Mouse (Mus musculus): ENCODE measurements at regions not wholly inside any gene's neighbourhood (a gene's known extent, or its start where the extent isn't known, plus 50 kb on each side); places are given as distances from the start of the nearest gene placed in this dataset.

- Histone ChIP-seq H3K36me3 (ENCODE audit: control insufficient read depth, insufficient read depth, low read length) (no peaks in the 10 kb centered on the region), H3K4me3 (ENCODE audit: low read depth, low read length) (peak overlapping the region; percentile 50; the same call in 1 of the 2 replicates), H3K4me1 (ENCODE audit: control insufficient read depth, insufficient read depth, low read length) (peaks cover 34% of the 10 kb centered on the region), H3K27me3 (ENCODE audit: control insufficient read depth, insufficient read depth, low read length) (no peaks in the 10 kb centered on the region), H3K4me2 (replicated peaks; ENCODE audit: low read depth, low read length) (peak overlapping the region; percentile 64), H3K9me3 (ENCODE audit: control insufficient read depth, low read depth, low read length) (no peaks in the 10 kb centered on the region), H3K27ac (ENCODE audit: low read length) (peak overlapping the region; percentile 98), H3K9ac (replicated peaks; ENCODE audit: low read depth, low read length) (0 out of 2 replicates have a peak overlapping the region, but pooled peaks have one; percentile 52)
- WGBS = 10% methylated on average over 8 of the region's 8 CpGs
- ATAC-seq (ENCODE audit: insufficient number of reproducible peaks, insufficient read depth, low FRiP score, low read depth) = no peak
Measured at GRCm38 (mm10) chr2:144164102-144164501, 106.4 kb upstream of the Mgme1 start.

GRCm38 (mm10) chr2:144164986-144165821, 105.3 kb upstream of the Mgme1 start:
- WGBS = under 1% methylated on average over 37 of the region's 37 CpGs
- H3K9ac ChIP-seq (replicated peaks; ENCODE audit: low read depth, low read length) = peak overlapping the region; percentile 52
- H3K4me2 ChIP-seq (replicated peaks; ENCODE audit: low read depth, low read length) = peak overlapping the region; percentile 64
- peak overlapping the region; percentile 98 for H3K27ac ChIP-seq (ENCODE audit: low read length)
- peaks cover 27% of the 10 kb centered on the region for H3K4me1 ChIP-seq (ENCODE audit: control insufficient read depth, insufficient read depth, low read length)
- no peaks in the 10 kb centered on the region for H3K36me3 ChIP-seq (ENCODE audit: control insufficient read depth, insufficient read depth, low read length)
- no peaks in the 10 kb centered on the region for H3K9me3 ChIP-seq (ENCODE audit: control insufficient read depth, low read depth, low read length)
- H3K27me3 ChIP-seq (ENCODE audit: control insufficient read depth, insufficient read depth, low read length) = no peaks in the 10 kb centered on the region
- ATAC-seq (ENCODE audit: insufficient number of reproducible peaks, insufficient read depth, low FRiP score, low read depth) = peak; percentile 65; the same call in 1 of the 2 replicates
- peak overlapping the region; percentile 50 for H3K4me3 ChIP-seq (ENCODE audit: low read depth, low read length)

GRCm38 (mm10) chr2:144166102-144166750, 104.2 kb upstream of the Mgme1 start:
- Histone ChIP-seq H3K4me3 (ENCODE audit: low read depth, low read length) (peak overlapping the region; percentile 50), H3K9me3 (ENCODE audit: control insufficient read depth, low read depth, low read length) (no peaks in the 10 kb centered on the region), H3K27ac (ENCODE audit: low read length) (peak overlapping the region; percentile 98), H3K4me2 (replicated peaks; ENCODE audit: low read depth, low read length) (peak overlapping the region; percentile 64), H3K27me3 (ENCODE audit: control insufficient read depth, insufficient read depth, low read length) (no peaks in the 10 kb centered on the region), H3K9ac (replicated peaks; ENCODE audit: low read depth, low read length) (peak overlapping the region; percentile 52), H3K36me3 (ENCODE audit: control insufficient read depth, insufficient read depth, low read length) (no peaks in the 10 kb centered on the region), H3K4me1 (ENCODE audit: control insufficient read depth, insufficient read depth, low read length) (peaks cover 16% of the 10 kb centered on the region)
- 27% methylated on average over 12 of the region's 12 CpGs for WGBS
- ATAC-seq (ENCODE audit: insufficient number of reproducible peaks, insufficient read depth, low FRiP score, low read depth) = no peak

DNA sequence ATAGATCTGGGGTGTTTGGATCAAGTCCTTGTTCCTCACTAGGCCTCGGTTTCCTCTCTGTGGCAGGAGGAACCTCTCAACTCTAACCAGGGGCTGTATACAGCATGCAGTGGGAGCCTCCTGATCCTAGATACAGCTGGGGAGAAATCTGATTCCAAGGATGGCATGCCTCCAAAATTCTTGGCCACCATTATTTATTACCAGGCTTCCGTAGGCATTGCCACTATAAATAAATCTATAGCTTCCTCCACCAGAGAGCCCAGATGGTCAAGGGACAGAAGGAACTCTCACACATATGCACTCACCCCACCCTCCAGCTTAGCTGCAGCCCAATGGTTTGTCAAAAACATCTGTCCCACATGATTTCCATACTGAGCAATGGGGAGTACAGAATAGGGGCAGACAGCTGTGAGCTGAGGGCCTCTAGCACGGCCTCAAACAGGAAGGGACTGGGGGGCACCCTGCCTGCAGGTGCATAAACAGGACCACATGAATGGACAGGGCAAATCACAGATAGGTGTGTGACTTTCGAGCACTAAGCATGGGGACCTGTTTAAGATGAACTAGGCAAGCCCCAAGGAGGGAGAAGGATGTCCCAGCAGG, 100.8 kb upstream of the Mgme1 start:
- H3K27me3 ChIP-seq (ENCODE audit: control insufficient read depth, insufficient read depth, low read length) = no peaks in the 10 kb centered on the region
- no peaks in the 10 kb centered on the region for H3K36me3 ChIP-seq (ENCODE audit: control insufficient read depth, insufficient read depth, low read length)
- H3K9ac ChIP-seq (replicated peaks; ENCODE audit: low read depth, low read length) = no peak overlapping the region
- H3K9me3 ChIP-seq (ENCODE audit: control insufficient read depth, low read depth, low read length) = no peaks in the 10 kb centered on the region
- H3K27ac ChIP-seq (ENCODE audit: low read length) = no peak overlapping the region
- H3K4me2 ChIP-seq (replicated peaks; ENCODE audit: low read depth, low read length) = no peak overlapping the region
- no peak overlapping the region for H3K4me3 ChIP-seq (ENCODE audit: low read depth, low read length)
- peaks cover 9% of the 10 kb centered on the region for H3K4me1 ChIP-seq (ENCODE audit: control insufficient read depth, insufficient read depth, low read length)
- no peak for ATAC-seq (ENCODE audit: insufficient number of reproducible peaks, insufficient read depth, low FRiP score, low read depth)
- 43% methylated on average over 4 of the region's 4 CpGs for WGBS

GRCm38 (mm10) chr2:144172100-144172770, 98.2 kb upstream of the Mgme1 start:
- H3K4me2 ChIP-seq (replicated peaks; ENCODE audit: low read depth, low read length) = peak overlapping the region; percentile 48
- H3K36me3 ChIP-seq (ENCODE audit: control insufficient read depth, insufficient read depth, low read length) = no peaks in the 10 kb centered on the region
- peak; percentile 89 for ATAC-seq (ENCODE audit: insufficient number of reproducible peaks, insufficient read depth, low FRiP score, low read depth)
- H3K4me3 ChIP-seq (ENCODE audit: low read depth, low read length) = peak overlapping the region; percentile 27
- 12% methylated on average over 9 of the region's 9 CpGs for WGBS
- no peaks in the 10 kb centered on the region for H3K27me3 ChIP-seq (ENCODE audit: control insufficient read depth, insufficient read depth, low read length)
- H3K27ac ChIP-seq (ENCODE audit: low read length) = no peak overlapping the region
- H3K4me1 ChIP-seq (ENCODE audit: control insufficient read depth, insufficient read depth, low read length) = 0 out of 2 replicates have a peak, but pooled peaks cover 2% of the 10 kb centered on the region
- peak overlapping the region; percentile 28; the same call in 1 of the 2 replicates for H3K9ac ChIP-seq (replicated peaks; ENCODE audit: low read depth, low read length)
- H3K9me3 ChIP-seq (ENCODE audit: control insufficient read depth, low read depth, low read length) = no peaks in the 10 kb centered on the region

DNA sequence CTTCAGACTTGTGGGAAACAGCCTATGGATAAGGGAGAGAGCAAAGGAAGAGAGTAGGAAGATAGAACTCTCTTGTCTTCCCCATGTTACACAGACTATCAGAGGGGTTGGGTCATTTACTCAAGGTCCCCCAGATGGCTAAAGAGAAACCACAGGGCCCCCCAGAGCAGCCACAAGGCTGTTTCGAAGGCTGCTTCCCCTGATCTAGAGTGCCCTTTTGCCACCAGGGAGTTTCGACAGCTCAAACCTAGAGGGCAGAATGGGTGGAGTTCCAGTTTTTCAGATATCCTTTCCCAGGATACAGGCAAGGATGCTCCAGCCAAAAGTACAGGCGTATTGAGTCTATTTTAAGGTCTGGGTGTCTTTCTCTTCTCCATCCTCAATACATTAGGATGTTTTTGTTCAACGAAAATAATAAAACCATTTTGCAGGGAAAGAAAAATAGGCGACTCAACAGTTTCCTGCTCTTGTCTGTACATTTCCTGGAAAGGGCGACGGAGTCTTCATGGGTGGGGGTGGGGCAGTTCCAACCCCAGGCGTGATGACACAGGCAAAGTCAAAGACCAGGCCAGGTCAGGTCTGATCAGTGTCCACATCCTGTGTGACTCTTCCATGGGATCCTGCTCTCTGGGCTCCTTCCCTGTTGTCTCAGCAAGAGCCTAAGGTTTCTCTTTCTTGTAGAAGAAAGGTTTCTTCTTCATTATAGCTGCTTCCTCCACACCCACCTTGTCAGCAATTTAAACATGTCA, 96.9 kb upstream of the Mgme1 start:
- no peak overlapping the region for H3K4me3 ChIP-seq (ENCODE audit: low read depth, low read length)
- WGBS = 76% methylated on average over 8 of the region's 8 CpGs
- H3K36me3 ChIP-seq (ENCODE audit: control insufficient read depth, insufficient read depth, low read length) = no peaks in the 10 kb centered on the region
- H3K9ac ChIP-seq (replicated peaks; ENCODE audit: low read depth, low read length) = no peak overlapping the region
- H3K4me1 ChIP-seq (ENCODE audit: control insufficient read depth, insufficient read depth, low read length) = 0 out of 2 replicates have a peak, but pooled peaks cover 7% of the 10 kb centered on the region
- no peaks in the 10 kb centered on the region for H3K9me3 ChIP-seq (ENCODE audit: control insufficient read depth, low read depth, low read length)
- ATAC-seq (ENCODE audit: insufficient number of reproducible peaks, insufficient read depth, low FRiP score, low read depth) = no peak
- no peak overlapping the region for H3K4me2 ChIP-seq (replicated peaks; ENCODE audit: low read depth, low read length)
- H3K27me3 ChIP-seq (ENCODE audit: control insufficient read depth, insufficient read depth, low read length) = no peaks in the 10 kb centered on the region
- H3K27ac ChIP-seq (ENCODE audit: low read length) = no peak overlapping the region

GRCm38 (mm10) chr2:144174366-144175035, 96.0 kb upstream of the Mgme1 start:
- 88% methylated on average over 5 of the region's 5 CpGs for WGBS
- Histone ChIP-seq H3K4me3 (ENCODE audit: low read depth, low read length) (no peak overlapping the region), H3K27ac (ENCODE audit: low read length) (no peak overlapping the region), H3K4me1 (ENCODE audit: control insufficient read depth, insufficient read depth, low read length) (0 out of 2 replicates have a peak, but pooled peaks cover 7% of the 10 kb centered on the region), H3K9ac (replicated peaks; ENCODE audit: low read depth, low read length) (no peak overlapping the region), H3K4me2 (replicated peaks; ENCODE audit: low read depth, low read length) (no peak overlapping the region), H3K27me3 (ENCODE audit: control insufficient read depth, insufficient read depth, low read length) (no peaks in the 10 kb centered on the region), H3K9me3 (ENCODE audit: control insufficient read depth, low read depth, low read length) (no peaks in the 10 kb centered on the region), H3K36me3 (ENCODE audit: control insufficient read depth, insufficient read depth, low read length) (no peaks in the 10 kb centered on the region)
- ATAC-seq (ENCODE audit: insufficient number of reproducible peaks, insufficient read depth, low FRiP score, low read depth) = no peak
